Mouse (Mus musculus) heart, postnatal 14 days (tissue): ENCODE data around the gene Scamp2. TPM values are rescaled to one million over a fixed set of nuclear protein-coding genes. Genes with fewer than 3 reads are reported as not detected.

Experiments
- DNase-seq, 2 experiments: peaks; one replicate each; pipeline ENCODE4 v3.0.0; 2021 to 2022
- intact Hi-C: fragments of 180-260 bp; cut with DNase I; formaldehyde crosslinking; loops from one replicate; pipeline ENCODE4 v1.15.1; 2025
- total RNA-seq, 2 experiments: library from RNA; stranded (reverse); gene quantifications; 2 replicates each; pipeline ENCODE4 v1.2.3; 2021

Gene Scamp2
- total RNA-seq, 2 experiments from 2014 or later: 28.0 to 32.7 TPM

GRCm38 (mm10) chr9:57589224-57590126 is 28.7 kb downstream of the Scamp2 start, which contains the start of gene Ulk3:
TSS of gene Ulk3 (plus strand) at chr9:57589452.
- peak; percentile 82 to 83 for DNase-seq
- intact Hi-C loops: loop anchor here (5.0 kb wide), 2 partner anchors 37 to 63 kb away; partner anchors contain the start of genes Csk and Mpi

DNA sequence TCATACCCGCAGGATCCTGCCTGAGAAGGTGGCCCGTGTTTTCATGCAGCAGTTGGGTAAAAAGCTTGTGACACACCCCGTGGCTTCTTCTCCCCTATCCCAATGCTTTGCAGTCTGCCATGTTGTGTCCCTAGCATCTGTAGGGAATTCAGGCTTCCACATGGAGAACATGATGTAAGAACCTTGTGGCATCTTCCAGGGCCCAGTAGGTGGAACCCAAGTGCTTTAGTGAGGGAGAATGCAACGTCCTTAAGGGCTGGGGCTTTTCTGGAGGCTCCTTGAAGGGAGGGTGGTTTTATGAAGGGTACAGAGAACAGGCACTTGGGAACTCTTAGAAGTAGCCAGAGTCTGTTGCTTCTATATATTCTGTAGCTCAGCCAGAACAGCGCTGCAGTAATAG is 30.0 kb downstream of the Scamp2 start:
- intact Hi-C loops: loop anchor here (5.0 kb wide), 1 partner anchor 62 kb away; the partner anchor contains the start of gene Csk

GRCm38 (mm10) chr9:57593454-57594173 is 32.9 kb downstream of the Scamp2 start:
- intact Hi-C loops: loop anchor here (5.0 kb wide), 1 partner anchor 59 kb away; the partner anchor contains the start of gene Csk
- DNase-seq: no peak

More for the DNA sequence above, 30.0 kb downstream of the Scamp2 start:
- no peak for DNase-seq

DNA sequence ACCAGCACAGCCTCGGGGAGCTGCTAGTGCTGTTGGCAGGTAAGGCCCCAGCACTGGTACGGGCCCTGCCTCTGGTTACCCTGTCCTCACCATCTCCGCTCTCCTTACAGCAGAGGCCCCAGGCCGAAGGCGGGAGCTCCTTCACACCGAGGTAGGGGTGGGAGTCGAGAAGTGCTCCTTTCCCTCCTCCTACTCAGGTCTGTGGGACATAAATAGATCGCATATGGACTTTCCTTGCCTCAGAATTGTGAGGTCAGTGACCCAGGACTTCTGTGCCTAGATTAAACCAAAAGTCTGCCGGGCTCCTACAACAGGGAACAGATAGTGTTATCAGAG is 33.4 kb downstream of the Scamp2 start:
- intact Hi-C loops: loop anchor here (5.0 kb wide), 1 partner anchor 58 kb away; the partner anchor contains the start of gene Csk
- no peak for DNase-seq

DNA sequence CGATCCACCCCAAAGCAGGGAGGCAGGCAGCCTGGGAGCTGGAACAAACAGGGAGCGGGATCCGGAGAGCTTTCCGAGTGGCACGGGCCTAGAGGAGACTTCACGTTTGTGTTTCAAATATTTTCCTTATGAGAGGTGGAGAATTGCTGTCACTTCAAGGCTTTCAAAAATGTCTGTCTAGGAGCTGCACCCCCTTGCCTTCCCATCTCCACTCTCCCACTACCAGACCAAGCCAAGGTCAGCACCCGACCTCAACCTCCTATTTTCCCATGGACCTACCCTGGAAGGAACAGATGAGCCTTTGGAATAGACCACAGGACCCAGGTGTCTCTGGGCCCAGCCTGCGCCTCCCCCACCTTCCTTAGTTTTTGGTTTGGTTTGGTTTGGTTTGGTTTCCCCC is 36.5 kb downstream of the Scamp2 start:
- DNase-seq: no peak
- intact Hi-C loops: no loop called here

GRCm38 (mm10) chr9:57597929-57598382 is 37.2 kb downstream of the Scamp2 start:
- no peak for DNase-seq

DNA sequence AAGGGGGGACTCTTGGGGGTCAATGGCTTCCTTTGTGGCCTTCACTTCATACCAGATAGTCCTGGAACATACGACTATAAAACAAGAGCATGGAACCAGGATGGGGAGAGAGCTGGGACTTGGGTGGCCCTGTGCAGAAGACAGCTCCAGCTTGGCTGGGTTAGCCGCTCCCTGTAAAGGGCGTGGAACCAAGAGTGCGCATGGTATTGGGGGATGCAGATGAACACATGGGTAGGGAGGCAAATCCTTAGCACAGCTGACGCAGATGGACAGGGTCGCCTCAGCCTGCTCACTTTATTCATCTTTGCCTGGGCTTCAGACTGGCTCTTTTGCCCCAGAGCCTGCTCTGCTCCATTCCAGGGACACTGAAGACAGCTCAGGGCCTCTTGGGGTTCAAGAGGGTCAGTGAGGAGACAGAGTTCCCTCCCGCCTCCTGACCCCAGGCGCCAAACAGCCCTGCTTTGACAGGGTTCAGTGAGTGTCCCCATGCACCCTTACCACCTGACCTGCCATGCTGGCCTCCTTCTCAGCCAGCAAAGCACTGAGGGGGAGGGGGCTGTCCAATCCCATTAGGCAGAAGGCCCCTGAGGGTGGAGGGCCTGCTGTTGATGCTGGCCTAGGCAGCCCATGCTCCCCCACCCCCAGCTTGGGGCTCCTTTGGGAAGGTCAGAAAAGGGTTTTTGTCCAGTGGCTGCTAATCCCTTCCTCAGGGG is 38.3 kb downstream of the Scamp2 start:
- DNase-seq: no peak
- intact Hi-C loops: no loop called here

More at GRCm38 (mm10) chr9:57597929-57598382, 37.2 kb downstream of the Scamp2 start:
- intact Hi-C loops: no loop called here

GRCm38 (mm10) chr9:57600620-57601352 is 40.0 kb downstream of the Scamp2 start:
- no peak for DNase-seq
- intact Hi-C loops: no loop called here

- intact Hi-C loops: no loop called here
- DNase-seq: peak; percentile 25 to 31
Measured at GRCm38 (mm10) chr9:57601353-57601706, 40.6 kb downstream of the Scamp2 start.

- intact Hi-C loops: no loop called here
- no peak for DNase-seq
Measured at GRCm38 (mm10) chr9:57602098-57602497, 41.4 kb downstream of the Scamp2 start.

GRCm38 (mm10) chr9:57604875-57605274 is 44.1 kb downstream of the Scamp2 start:
- intact Hi-C loops: no loop called here
- no peak for DNase-seq

DNA sequence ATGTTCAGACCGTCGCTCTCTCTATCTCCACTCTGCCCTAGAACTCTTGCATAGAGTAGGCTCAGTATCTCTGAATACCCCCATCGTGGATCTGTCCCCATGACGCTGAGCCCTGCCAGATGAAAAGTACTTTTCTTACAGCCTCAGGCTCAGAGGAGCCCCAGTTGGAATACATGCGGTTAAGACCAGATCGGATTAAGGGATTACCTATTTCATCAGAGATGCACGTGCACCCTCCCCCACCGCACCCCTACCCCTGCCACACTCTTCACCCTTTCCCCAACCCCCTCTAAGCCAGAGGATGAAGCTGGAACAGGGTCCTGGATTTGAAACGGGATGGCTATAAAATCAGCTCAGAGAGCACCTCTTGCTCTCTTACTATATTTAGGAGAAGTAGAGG is 44.8 kb downstream of the Scamp2 start:
- intact Hi-C loops: no loop called here
- no peak for DNase-seq

DNA sequence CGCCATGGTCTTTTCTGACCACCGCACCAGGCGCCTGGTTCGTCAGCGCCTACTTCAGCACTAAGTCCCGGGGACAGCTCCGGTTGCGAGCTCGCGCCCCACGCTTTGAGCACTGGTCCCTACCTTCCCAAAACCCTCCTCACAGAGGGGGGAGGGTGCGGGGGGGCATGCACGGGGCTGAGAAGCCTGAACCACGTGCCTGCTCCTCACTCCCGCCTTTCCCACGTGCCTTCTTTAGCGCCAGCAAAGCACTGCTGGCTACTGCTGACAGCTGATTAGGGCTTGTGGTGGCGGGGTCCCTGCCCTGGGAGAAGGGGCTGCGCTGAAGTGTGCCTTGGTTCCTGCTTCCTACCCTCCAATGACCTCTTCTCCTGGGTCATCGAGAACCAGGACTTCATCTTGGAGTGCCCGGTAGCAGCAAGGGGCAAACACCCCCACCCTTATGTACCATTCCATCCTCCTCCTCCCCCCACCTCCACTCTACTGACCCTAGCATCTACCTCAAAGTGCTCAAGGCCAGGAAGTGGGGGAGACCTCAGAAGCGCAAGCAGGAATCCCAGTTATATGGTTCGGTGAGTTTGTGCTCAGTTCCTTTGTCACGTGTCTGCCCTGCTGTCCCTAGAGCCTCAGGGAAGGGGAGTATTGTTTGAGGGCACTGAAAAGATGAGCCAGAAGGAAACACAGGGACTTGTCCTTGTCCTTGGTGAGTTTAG is 45.6 kb downstream of the Scamp2 start, which contains the start of gene Cplx3:
Gene Cplx3 (minus strand): TSS at position 143 of the 713 bp plus-strand sequence.
- peak; percentile 55 to 76 for DNase-seq
- intact Hi-C loops: no loop called here

- no peak for DNase-seq
- intact Hi-C loops: no loop called here
Measured at GRCm38 (mm10) chr9:57609803-57610202, 49.1 kb downstream of the Scamp2 start.

- intact Hi-C loops: no loop called here
- no peak for DNase-seq
Measured at GRCm38 (mm10) chr9:57610359-57610826, 49.6 kb downstream of the Scamp2 start.

- no peak for DNase-seq
- intact Hi-C loops: no loop called here
Measured at GRCm38 (mm10) chr9:57612587-57612986, 51.8 kb downstream of the Scamp2 start.

GRCm38 (mm10) chr9:57613975-57614374 is 53.2 kb downstream of the Scamp2 start:
- no peak for DNase-seq
- intact Hi-C loops: no loop called here

GRCm38 (mm10) chr9:57614786-57615185 is 54.0 kb downstream of the Scamp2 start:
- no peak for DNase-seq
- intact Hi-C loops: no loop called here

GRCm38 (mm10) chr9:57617556-57618169 is 56.9 kb downstream of the Scamp2 start:
- no peak for DNase-seq
- intact Hi-C loops: no loop called here
